Mouse (Mus musculus): ENCODE results near the gene Hip1. TPM values are rescaled to one million over a fixed set of nuclear protein-coding genes. Genes with fewer than 3 reads are reported as not detected.

Gene Hip1
- polyA plus RNA-seq, 1 experiment, result 18.3 TPM

- H3K4me1 ChIP-seq (ENCODE audit: control insufficient read depth, insufficient read depth, insufficient read length), result no peaks in the 10 kb centered on the region
- WGBS, result 95% methylated on average over 7 of the region's 7 CpGs
- H3K27ac ChIP-seq (ENCODE audit: insufficient read depth, low read length), result no peak overlapping the region
- H3K27me3 ChIP-seq (ENCODE audit: control insufficient read depth, insufficient read depth, low read length), result no peaks in the 10 kb centered on the region
- H3K36me3 ChIP-seq (ENCODE audit: control insufficient read depth, insufficient read depth, low read length), result peaks cover 67% of the 10 kb centered on the region
- no peak for TF ChIP-seq POLR2A (IDR thresholded peaks at IDR 0.05; ENCODE audit: low read depth, low read length)
- no peak for TF ChIP-seq CTCF (IDR thresholded peaks at IDR 0.05; ENCODE audit: extremely low read depth, insufficient read depth, insufficient read length, insufficient replicate concordance)
- no peak for DNase-seq (ENCODE audit: low read depth in 1 of 2, low spot score in 2 of 2)
- no peak overlapping the region for H3K4me3 ChIP-seq (ENCODE audit: extremely low read depth, insufficient read depth, insufficient read length)
Measured at GRCm38 (mm10) chr5:135382746-135383145, 162.2 kb downstream of the Hip1 start.

- peaks cover 64% of the 10 kb centered on the region for H3K36me3 ChIP-seq (ENCODE audit: control insufficient read depth, insufficient read depth, low read length)
- H3K27me3 ChIP-seq (ENCODE audit: control insufficient read depth, insufficient read depth, low read length), result no peaks in the 10 kb centered on the region
- no peak for DNase-seq (ENCODE audit: low read depth in 1 of 2, low spot score in 2 of 2)
- H3K4me3 ChIP-seq (ENCODE audit: extremely low read depth, insufficient read depth, insufficient read length), result no peak overlapping the region
- no peak overlapping the region for H3K27ac ChIP-seq (ENCODE audit: insufficient read depth, low read length)
- WGBS, result 95% methylated on average over 10 of the region's 10 CpGs
- no peaks in the 10 kb centered on the region for H3K4me1 ChIP-seq (ENCODE audit: control insufficient read depth, insufficient read depth, insufficient read length)
- TF ChIP-seq CTCF (IDR thresholded peaks at IDR 0.05; ENCODE audit: extremely low read depth, insufficient read depth, insufficient read length, insufficient replicate concordance) (no peak), POLR2A (IDR thresholded peaks at IDR 0.05; ENCODE audit: low read depth, low read length) (no peak)
Measured at GRCm38 (mm10) chr5:135381356-135381925, 163.5 kb downstream of the Hip1 start.

- Histone ChIP-seq H3K27ac (ENCODE audit: insufficient read depth, low read length) (no peak overlapping the region), H3K36me3 (ENCODE audit: control insufficient read depth, insufficient read depth, low read length) (peaks cover 67% of the 10 kb centered on the region), H3K27me3 (ENCODE audit: control insufficient read depth, insufficient read depth, low read length) (no peaks in the 10 kb centered on the region), H3K4me3 (ENCODE audit: extremely low read depth, insufficient read depth, insufficient read length) (no peak overlapping the region), H3K4me1 (ENCODE audit: control insufficient read depth, insufficient read depth, insufficient read length) (no peaks in the 10 kb centered on the region)
- WGBS, result 95% methylated on average over 4 of the region's 4 CpGs
- DNase-seq (ENCODE audit: low read depth in 1 of 2, low spot score in 2 of 2), result no peak
- TF ChIP-seq CTCF (IDR thresholded peaks at IDR 0.05; ENCODE audit: extremely low read depth, insufficient read depth, insufficient read length, insufficient replicate concordance), result no peak
- no peak for TF ChIP-seq POLR2A (IDR thresholded peaks at IDR 0.05; ENCODE audit: low read depth, low read length)
Measured at GRCm38 (mm10) chr5:135380681-135381080, 164.2 kb downstream of the Hip1 start.

- no peak overlapping the region for H3K27ac ChIP-seq (ENCODE audit: insufficient read depth, low read length)
- WGBS, result 94% methylated on average over 2 of the region's 2 CpGs
- TF ChIP-seq POLR2A (IDR thresholded peaks at IDR 0.05; ENCODE audit: low read depth, low read length), result no peak
- no peak for TF ChIP-seq CTCF (IDR thresholded peaks at IDR 0.05; ENCODE audit: extremely low read depth, insufficient read depth, insufficient read length, insufficient replicate concordance)
- H3K27me3 ChIP-seq (ENCODE audit: control insufficient read depth, insufficient read depth, low read length), result no peaks in the 10 kb centered on the region
- H3K4me3 ChIP-seq (ENCODE audit: extremely low read depth, insufficient read depth, insufficient read length), result no peak overlapping the region
- no peaks in the 10 kb centered on the region for H3K4me1 ChIP-seq (ENCODE audit: control insufficient read depth, insufficient read depth, insufficient read length)
- DNase-seq (ENCODE audit: low read depth in 1 of 2, low spot score in 2 of 2), result no peak
- peaks cover 48% of the 10 kb centered on the region for H3K36me3 ChIP-seq (ENCODE audit: control insufficient read depth, insufficient read depth, low read length)
Measured at GRCm38 (mm10) chr5:135376341-135376740, 168.6 kb downstream of the Hip1 start.

GRCm38 (mm10) chr5:135375167-135375566 lies 169.8 kb downstream of the Hip1 start:
- H3K4me1 ChIP-seq (ENCODE audit: control insufficient read depth, insufficient read depth, insufficient read length), result peaks cover 5% of the 10 kb centered on the region; the same call in 1 of the 2 replicates
- WGBS, result 74% methylated on average over 8 of the region's 8 CpGs
- peaks cover 41% of the 10 kb centered on the region for H3K36me3 ChIP-seq (ENCODE audit: control insufficient read depth, insufficient read depth, low read length)
- DNase-seq (ENCODE audit: low read depth in 1 of 2, low spot score in 2 of 2), result no peak
- no peak overlapping the region for H3K27ac ChIP-seq (ENCODE audit: insufficient read depth, low read length)
- H3K27me3 ChIP-seq (ENCODE audit: control insufficient read depth, insufficient read depth, low read length), result no peaks in the 10 kb centered on the region
- TF ChIP-seq CTCF (IDR thresholded peaks at IDR 0.05; ENCODE audit: extremely low read depth, insufficient read depth, insufficient read length, insufficient replicate concordance) (no peak), POLR2A (IDR thresholded peaks at IDR 0.05; ENCODE audit: low read depth, low read length) (no peak)
- no peak overlapping the region for H3K4me3 ChIP-seq (ENCODE audit: extremely low read depth, insufficient read depth, insufficient read length)

- no peak for TF ChIP-seq CTCF (IDR thresholded peaks at IDR 0.05; ENCODE audit: extremely low read depth, insufficient read depth, insufficient read length, insufficient replicate concordance)
- TF ChIP-seq POLR2A (IDR thresholded peaks at IDR 0.05; ENCODE audit: low read depth, low read length), result no peak
- H3K27ac ChIP-seq (ENCODE audit: insufficient read depth, low read length), result no peak overlapping the region
- no peaks in the 10 kb centered on the region for H3K27me3 ChIP-seq (ENCODE audit: control insufficient read depth, insufficient read depth, low read length)
- 96% methylated on average over 5 of the region's 5 CpGs for WGBS
- H3K4me1 ChIP-seq (ENCODE audit: control insufficient read depth, insufficient read depth, insufficient read length), result peaks cover 5% of the 10 kb centered on the region; the same call in 1 of the 2 replicates
- H3K4me3 ChIP-seq (ENCODE audit: extremely low read depth, insufficient read depth, insufficient read length), result no peak overlapping the region
- DNase-seq (ENCODE audit: low read depth in 1 of 2, low spot score in 2 of 2), result no peak
- H3K36me3 ChIP-seq (ENCODE audit: control insufficient read depth, insufficient read depth, low read length), result peaks cover 36% of the 10 kb centered on the region
Measured at GRCm38 (mm10) chr5:135373601-135374000, 171.3 kb downstream of the Hip1 start.

GRCm38 (mm10) chr5:135371195-135371594 lies 173.7 kb downstream of the Hip1 start:
- no peak for DNase-seq (ENCODE audit: low read depth in 1 of 2, low spot score in 2 of 2)
- WGBS, result 94% methylated on average over 13 of the region's 13 CpGs
- TF ChIP-seq POLR2A (IDR thresholded peaks at IDR 0.05; ENCODE audit: low read depth, low read length), result no peak
- no peak for TF ChIP-seq CTCF (IDR thresholded peaks at IDR 0.05; ENCODE audit: extremely low read depth, insufficient read depth, insufficient read length, insufficient replicate concordance)
- Histone ChIP-seq H3K27ac (ENCODE audit: insufficient read depth, low read length) (no peak overlapping the region), H3K4me3 (ENCODE audit: extremely low read depth, insufficient read depth, insufficient read length) (no peak overlapping the region), H3K4me1 (ENCODE audit: control insufficient read depth, insufficient read depth, insufficient read length) (peaks cover 5% of the 10 kb centered on the region; the same call in 1 of the 2 replicates), H3K27me3 (ENCODE audit: control insufficient read depth, insufficient read depth, low read length) (no peaks in the 10 kb centered on the region), H3K36me3 (ENCODE audit: control insufficient read depth, insufficient read depth, low read length) (peaks cover 20% of the 10 kb centered on the region)

Measured in spleen, adult 2 months (tissue).